Mouse (Mus musculus): ENCODE measurements around the gene Fcrla. TPM values are rescaled to one million over a fixed set of nuclear protein-coding genes. Genes with fewer than 3 reads are reported as not detected.
A peak's percentile ranks its signal among the peaks of the same experiment; 100 is the strongest.

Fcrla gene
- total RNA-seq, 4 experiments from 2014 or later = not detected

- DNase-seq (ENCODE audit: low spot score in 2 of 2) = no peak
Measured at GRCm38 (mm10) chr1:170929245-170929644, 1.9 kb upstream of the Fcrla start.

GRCm38 (mm10) chr1:170928467-170928866 lies 1.1 kb upstream of the Fcrla start:
- DNase-seq (ENCODE audit: low spot score in 2 of 2) = no peak

GRCm38 (mm10) chr1:170926941-170927340 lies 442 bp downstream of the Fcrla start:
- DNase-seq (ENCODE audit: low spot score in 2 of 2) = no peak

GRCm38 (mm10) chr1:170924485-170924884 lies 2.9 kb downstream of the Fcrla start:
- DNase-seq (ENCODE audit: low spot score in 2 of 2) = no peak

GRCm38 (mm10) chr1:170919308-170919707 lies 8.1 kb downstream of the Fcrla start:
- no peak for DNase-seq (ENCODE audit: low spot score in 2 of 2)

- DNase-seq (ENCODE audit: low spot score in 2 of 2) = no peak
Measured at GRCm38 (mm10) chr1:170915657-170916056, 11.7 kb downstream of the Fcrla start.

- DNase-seq (ENCODE audit: low spot score in 2 of 2) = no peak
Measured at GRCm38 (mm10) chr1:170912891-170913615, 14.3 kb downstream of the Fcrla start, which contains the start of gene Fcrlb. Gene Fcrlb (minus strand): TSS chr1:170912941.

- DNase-seq (ENCODE audit: low spot score in 2 of 2) = no peak
Measured at GRCm38 (mm10) chr1:170911907-170912660, 15.3 kb downstream of the Fcrla start.

GRCm38 (mm10) chr1:170908341-170908740 lies 19.0 kb downstream of the Fcrla start:
- no peak for DNase-seq (ENCODE audit: low spot score in 2 of 2)

GRCm38 (mm10) chr1:170907456-170908191 lies 19.8 kb downstream of the Fcrla start:
- DNase-seq (ENCODE audit: low spot score in 2 of 2) = peak; percentile 24 to 26

- no peak for DNase-seq (ENCODE audit: low spot score in 2 of 2)
Measured at GRCm38 (mm10) chr1:170907111-170907455, 20.3 kb downstream of the Fcrla start.

GRCm38 (mm10) chr1:170903485-170903884 lies 23.9 kb downstream of the Fcrla start:
- DNase-seq (ENCODE audit: low spot score in 2 of 2) = no peak

GRCm38 (mm10) chr1:170901536-170902238 lies 25.7 kb downstream of the Fcrla start:
- DNase-seq (ENCODE audit: low spot score in 2 of 2) = peak; percentile 45 to 73

GRCm38 (mm10) chr1:170900799-170901467 lies 26.4 kb downstream of the Fcrla start:
- no peak for DNase-seq (ENCODE audit: low spot score in 2 of 2)

GRCm38 (mm10) chr1:170898413-170899075 lies 28.8 kb downstream of the Fcrla start:
- DNase-seq (ENCODE audit: low spot score in 2 of 2) = no peak

GRCm38 (mm10) chr1:170896651-170897281 lies 30.6 kb downstream of the Fcrla start:
- no peak for DNase-seq (ENCODE audit: low spot score in 2 of 2)

- DNase-seq (ENCODE audit: low spot score in 2 of 2) = no peak
Measured at GRCm38 (mm10) chr1:170894603-170895602, 32.5 kb downstream of the Fcrla start.

GRCm38 (mm10) chr1:170892279-170892678 lies 35.1 kb downstream of the Fcrla start:
- DNase-seq (ENCODE audit: low spot score in 2 of 2) = no peak

GRCm38 (mm10) chr1:170891646-170892045 lies 35.7 kb downstream of the Fcrla start:
- DNase-seq (ENCODE audit: low spot score in 2 of 2) = no peak

Measured in left cerebral cortex, adult 8-10 months (tissue).